Mouse (Mus musculus) liver, embryonic 15.5 days (tissue): ENCODE data around the gene E130308A19Rik. TPM values are rescaled to one million over a fixed set of nuclear protein-coding genes. Genes with fewer than 3 reads are reported as not detected.

Source experiments
- ATAC-seq: fragments of 200-750 bp; cut with Nextera tagmentation; 2 replicates; pipeline ENCODE4 v1.8.0; 2017; ENCODE audit warnings: moderate number of reproducible peaks, mild to moderate bottlenecking, moderate library complexity; ENCODE audit not compliant: insufficient read depth
- H3K27ac ChIP-seq: fragments of 300-500 bp; sonication (generic); replicated peaks from 2 replicates; pipeline ENCODE4 v1.5.1; 2015; ENCODE audit warnings: mild to moderate bottlenecking, inconsistent platforms
- H3K27me3 ChIP-seq: fragments of 300-500 bp; sonication (generic); 2 replicates; pipeline ENCODE4 v1.6.1; 2015; ENCODE audit warnings: mild to moderate bottlenecking, inconsistent platforms
- H3K36me3 ChIP-seq: fragments of 300-500 bp; sonication (generic); replicated peaks from 2 replicates; pipeline ENCODE4 v1.6.1; 2015; ENCODE audit warnings: moderate library complexity, mild to moderate bottlenecking, inconsistent platforms
- H3K4me1 ChIP-seq: fragments of 300-500 bp; sonication (generic); replicated peaks from 2 replicates; pipeline ENCODE4 v1.6.1; 2015; ENCODE audit warnings: inconsistent platforms
- H3K4me2 ChIP-seq: fragments of 300-500 bp; sonication (generic); 2 replicates; pipeline ENCODE4 v1.6.1; 2015; ENCODE audit warnings: moderate library complexity, mild to moderate bottlenecking, inconsistent platforms
- H3K4me3 ChIP-seq: fragments of 300-500 bp; sonication (generic); replicated peaks from 2 replicates; pipeline ENCODE4 v1.5.1; 2015; ENCODE audit warnings: mild to moderate bottlenecking, inconsistent platforms
- H3K9ac ChIP-seq: fragments of 300-500 bp; sonication (generic); 2 replicates; pipeline ENCODE4 v1.6.1; 2015; ENCODE audit warnings: moderate library complexity, mild to moderate bottlenecking, inconsistent platforms
- H3K9me3 ChIP-seq: fragments of 300-500 bp; sonication (generic); replicated peaks from 2 replicates; pipeline ENCODE4 v1.6.1; 2016; ENCODE audit warnings: inconsistent platforms
- WGBS: fragments of 180-500 bp; shearing (Covaris S2); methylation state at CpG from one replicate; pipeline ENCODE4 v1.1.7; 2015; ENCODE audit warnings: mixed read lengths; ENCODE audit not compliant: insufficient replicate concordance; 5-methylcytosine and 5-hydroxymethylcytosine counted together
- polyA plus RNA-seq: library from polyadenylated mRNA; unstranded; fragments of >200 nt; fragmentation: Nextera tagmentation; extraction: Ambion mirVana; gene quantifications from 2 replicates; pipeline ENCODE4 v1.2.1, GENCODE M21; 2015

The E130308A19Rik gene
- polyA plus RNA-seq, 1 experiment from 2014 or later = 9.9 TPM

DNA sequence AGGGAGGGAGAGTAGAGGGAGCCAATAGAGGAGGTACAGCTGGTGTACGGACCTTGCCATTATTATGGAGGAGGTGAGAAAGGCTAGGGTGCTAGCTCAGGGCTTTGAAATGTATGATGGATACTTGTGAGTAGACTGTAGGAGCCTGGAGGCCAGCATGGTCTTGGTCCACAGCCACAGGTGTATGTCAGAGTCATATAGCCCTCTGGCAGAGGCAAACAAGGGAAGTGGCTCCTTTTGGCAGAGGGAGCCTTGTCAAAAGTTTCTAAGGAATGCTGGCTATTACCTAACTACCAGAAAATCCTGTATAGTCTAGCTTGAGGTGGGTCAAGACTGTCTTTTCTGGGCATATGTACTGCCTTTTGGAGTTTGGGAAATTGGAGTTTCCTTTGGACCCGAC is 14.7 kb downstream of the E130308A19Rik start:
- H3K4me2 ChIP-seq = no peak overlapping the region
- no peak for ATAC-seq
- 82% methylated on average over 2 of the region's 2 CpGs for WGBS

DNA sequence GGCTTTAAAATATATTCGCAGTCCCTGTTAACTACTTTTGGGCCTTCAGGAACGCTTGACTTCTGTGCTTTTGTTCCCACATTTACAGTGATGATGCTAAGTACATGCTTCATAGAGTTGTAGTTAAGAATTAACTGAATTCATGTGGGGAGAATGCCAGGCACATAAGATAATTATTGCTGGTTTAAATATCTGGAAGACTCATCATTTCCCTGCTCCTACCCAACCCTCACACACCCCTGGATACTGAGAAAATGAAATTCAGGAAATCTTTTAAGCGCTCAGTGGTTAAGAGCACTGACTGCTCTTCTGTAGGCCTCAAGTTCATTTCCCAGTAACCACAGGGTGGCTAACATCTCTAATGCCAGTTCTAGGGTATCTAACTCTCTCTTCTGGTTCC is 16.0 kb downstream of the E130308A19Rik start:
- no peak for ATAC-seq
- Histone ChIP-seq H3K36me3 (no peaks in the 10 kb centered on the region), H3K4me2 (no peak overlapping the region), H3K9ac (no peak overlapping the region), H3K9me3 (no peaks in the 10 kb centered on the region), H3K4me3 (no peak overlapping the region), H3K4me1 (peaks cover 80% of the 10 kb centered on the region), H3K27ac (0 out of 2 replicates have a peak overlapping the region, but pooled peaks have one; percentile 7), H3K27me3 (no peaks in the 10 kb centered on the region)
- WGBS = 76% methylated on average over 3 of the region's 3 CpGs

More for the DNA sequence above, 14.7 kb downstream of the E130308A19Rik start:
- Histone ChIP-seq H3K9me3 (no peaks in the 10 kb centered on the region), H3K4me3 (no peak overlapping the region), H3K4me1 (peaks cover 73% of the 10 kb centered on the region), H3K9ac (no peak overlapping the region), H3K36me3 (no peaks in the 10 kb centered on the region), H3K27ac (0 out of 2 replicates have a peak overlapping the region, but pooled peaks have one; percentile 24), H3K27me3 (no peaks in the 10 kb centered on the region)

DNA sequence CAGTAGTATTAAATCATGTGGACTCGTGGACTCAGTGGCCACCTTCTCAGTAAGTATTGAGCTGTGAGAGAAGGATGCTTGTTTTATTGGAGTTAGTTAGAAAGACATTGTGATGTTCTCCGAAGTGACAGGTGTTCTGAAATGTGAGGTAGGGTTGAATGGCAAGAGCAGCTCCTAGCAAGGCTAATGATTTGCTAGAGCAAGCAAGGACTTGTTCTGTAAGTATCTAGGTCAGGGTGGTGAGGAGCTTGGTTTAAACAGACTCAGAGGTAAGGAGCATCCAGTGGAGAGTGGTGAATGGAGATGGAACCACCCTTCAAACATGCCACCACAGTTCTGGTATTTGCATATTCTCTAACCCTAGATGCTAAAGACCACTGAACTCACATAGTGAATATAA is 16.6 kb downstream of the E130308A19Rik start:
- no peak overlapping the region for H3K4me2 ChIP-seq
- H3K36me3 ChIP-seq = no peaks in the 10 kb centered on the region
- H3K4me3 ChIP-seq = no peak overlapping the region
- no peak overlapping the region for H3K9ac ChIP-seq
- H3K27me3 ChIP-seq = no peaks in the 10 kb centered on the region
- no peaks in the 10 kb centered on the region for H3K9me3 ChIP-seq
- no peak overlapping the region for H3K27ac ChIP-seq
- H3K4me1 ChIP-seq = peaks cover 79% of the 10 kb centered on the region
- WGBS = 75% methylated on average over 2 of the region's 2 CpGs
- ATAC-seq = no peak

DNA sequence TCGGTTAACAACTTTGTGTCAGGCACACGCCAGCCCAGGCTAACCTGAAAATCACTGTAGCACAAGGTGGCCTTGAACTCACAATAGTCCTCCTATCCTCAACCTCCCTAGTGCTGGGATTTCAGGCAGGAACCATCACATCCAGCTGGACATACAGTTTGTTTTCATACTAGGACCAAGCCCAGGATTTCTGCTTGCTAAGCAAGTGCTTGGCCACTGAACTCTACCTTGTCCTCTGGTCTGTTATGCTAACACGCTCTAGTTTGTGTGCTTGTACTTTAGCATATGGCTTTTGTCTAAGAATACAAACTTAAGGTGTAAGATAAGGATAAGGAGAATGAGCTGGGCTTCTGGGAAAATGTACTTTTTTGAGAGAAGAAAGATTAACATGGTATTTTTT is 18.4 kb downstream of the E130308A19Rik start:
- no peak overlapping the region for H3K9ac ChIP-seq
- no peaks in the 10 kb centered on the region for H3K27me3 ChIP-seq
- 51% methylated on average over 3 of the region's 3 CpGs for WGBS
- no peak for ATAC-seq
- H3K9me3 ChIP-seq = no peaks in the 10 kb centered on the region
- H3K4me2 ChIP-seq = no peak overlapping the region; the same call in 1 of the 2 replicates
- peaks cover 81% of the 10 kb centered on the region for H3K4me1 ChIP-seq
- peak overlapping the region; percentile 51 for H3K27ac ChIP-seq
- no peak overlapping the region for H3K4me3 ChIP-seq
- no peaks in the 10 kb centered on the region for H3K36me3 ChIP-seq

DNA sequence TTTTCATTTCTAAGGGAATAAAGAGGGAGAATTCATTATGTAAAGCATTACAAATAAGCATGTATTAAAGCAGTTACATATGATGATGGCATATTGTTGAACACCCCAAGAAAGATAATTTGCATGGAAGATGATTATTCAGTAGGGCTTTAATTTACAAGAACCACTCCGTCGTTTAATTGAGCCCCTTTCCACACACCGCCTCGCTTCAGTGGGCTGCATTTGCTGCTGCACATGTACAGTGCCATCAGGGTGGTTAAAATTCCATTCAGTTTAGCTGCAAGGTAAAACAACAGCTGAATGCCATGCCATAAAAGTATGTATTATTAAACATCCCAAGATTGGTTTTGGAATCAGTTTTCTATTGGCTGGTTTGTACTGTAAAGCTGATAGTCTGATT is 19.0 kb downstream of the E130308A19Rik start:
- Histone ChIP-seq H3K9me3 (no peaks in the 10 kb centered on the region), H3K27ac (peak overlapping the region; percentile 53), H3K4me2 (peak overlapping the region; percentile 13; the same call in 1 of the 2 replicates), H3K36me3 (no peaks in the 10 kb centered on the region), H3K9ac (no peak overlapping the region), H3K27me3 (no peaks in the 10 kb centered on the region), H3K4me1 (peaks cover 82% of the 10 kb centered on the region), H3K4me3 (no peak overlapping the region)
- no peak for ATAC-seq
- 84% methylated on average over 4 of the region's 4 CpGs for WGBS

DNA sequence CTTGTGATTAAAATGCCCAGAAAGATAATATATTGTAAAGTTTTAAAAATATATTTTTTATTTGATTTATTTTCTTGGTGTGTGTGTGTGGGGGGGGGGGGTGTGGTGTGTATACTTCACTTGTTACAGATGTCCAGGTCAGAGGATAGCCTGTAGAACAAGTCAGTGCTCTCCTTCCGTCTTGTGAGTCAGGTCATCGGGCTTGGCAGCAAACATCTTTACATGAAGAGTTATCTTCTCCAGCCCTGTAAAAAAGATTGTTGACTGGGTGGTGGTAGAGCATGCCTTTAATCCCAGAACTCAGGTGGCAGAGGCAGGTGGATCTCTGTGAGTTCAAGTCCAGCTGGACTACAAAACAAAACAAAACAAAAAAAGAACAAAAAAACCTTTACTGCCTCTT is 19.6 kb downstream of the E130308A19Rik start:
- H3K27me3 ChIP-seq = no peaks in the 10 kb centered on the region
- peaks cover 80% of the 10 kb centered on the region for H3K4me1 ChIP-seq
- peak overlapping the region; percentile 86 for H3K27ac ChIP-seq
- ATAC-seq = peak; percentile 46
- WGBS = 29% methylated on average over 2 of the region's 2 CpGs
- peak overlapping the region; percentile 35; the same call in 1 of the 2 replicates for H3K9ac ChIP-seq
- H3K4me2 ChIP-seq = peak overlapping the region; percentile 58
- H3K36me3 ChIP-seq = no peaks in the 10 kb centered on the region
- no peaks in the 10 kb centered on the region for H3K9me3 ChIP-seq
- peak overlapping the region; percentile 32 for H3K4me3 ChIP-seq

DNA sequence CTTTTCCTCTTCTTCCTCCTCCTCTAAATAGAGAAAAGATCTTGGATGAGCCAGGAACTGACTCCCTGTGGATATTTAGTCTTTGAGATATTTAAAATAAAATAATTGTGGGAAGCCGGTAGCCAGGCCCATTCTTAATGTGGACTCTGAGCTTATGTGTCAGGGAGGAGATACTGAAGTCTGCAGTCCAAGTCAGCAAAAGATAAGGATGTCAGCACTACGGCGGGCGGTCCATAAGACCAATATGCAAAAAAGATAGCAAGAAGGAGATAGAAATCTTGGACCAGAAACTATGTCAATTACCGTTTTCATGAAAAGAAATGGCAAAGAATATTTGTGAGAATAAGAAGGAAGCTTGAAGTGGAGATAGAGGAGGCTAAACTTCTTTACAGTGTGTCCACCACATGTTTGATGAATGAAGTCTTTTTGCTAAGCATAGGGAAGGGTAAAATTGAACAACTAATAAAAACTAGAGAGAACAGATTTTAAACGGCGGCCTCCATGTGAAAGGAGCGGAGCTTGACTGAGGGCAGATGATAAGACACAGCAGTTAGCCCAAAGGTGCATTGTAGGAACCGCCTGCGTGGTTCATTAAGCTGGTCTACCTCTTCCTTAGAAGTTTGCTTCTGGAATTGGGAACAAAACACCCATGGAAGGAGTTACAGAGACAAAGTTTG is 20.1 kb downstream of the E130308A19Rik start:
- H3K4me3 ChIP-seq = peak overlapping the region; percentile 32
- H3K27ac ChIP-seq = peak overlapping the region; percentile 86
- whole genome bisulfite sequencing = 18% methylated on average over 10 of the region's 10 CpGs
- no peaks in the 10 kb centered on the region for H3K27me3 ChIP-seq
- H3K36me3 ChIP-seq = no peaks in the 10 kb centered on the region
- peak overlapping the region; percentile 35; the same call in 1 of the 2 replicates for H3K9ac ChIP-seq
- ATAC-seq = peak; percentile 90
- H3K4me2 ChIP-seq = peak overlapping the region; percentile 58
- no peaks in the 10 kb centered on the region for H3K9me3 ChIP-seq
- H3K4me1 ChIP-seq = peaks cover 76% of the 10 kb centered on the region

DNA sequence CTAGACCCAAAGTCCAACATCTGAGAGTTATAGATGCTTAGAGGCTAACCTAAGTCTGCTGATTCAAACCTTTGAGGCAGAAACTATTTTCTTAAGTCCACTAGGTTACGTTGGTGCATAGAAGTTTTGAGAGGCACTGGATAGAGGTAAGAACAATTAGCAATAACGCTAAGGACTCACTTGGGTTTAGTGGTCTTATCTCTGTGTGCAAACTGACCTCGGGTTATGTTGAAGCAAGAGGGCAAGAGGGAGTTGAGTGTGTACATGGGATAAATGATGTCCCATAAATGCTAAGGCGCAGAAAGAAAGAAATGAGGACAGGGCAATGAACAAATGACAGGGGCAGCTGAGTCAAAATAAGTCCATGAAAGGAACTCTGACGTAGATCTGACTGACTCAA is 23.1 kb downstream of the E130308A19Rik start:
- no peak for ATAC-seq
- Histone ChIP-seq H3K4me3 (no peak overlapping the region), H3K27me3 (no peaks in the 10 kb centered on the region), H3K4me1 (peaks cover 60% of the 10 kb centered on the region), H3K27ac (no peak overlapping the region), H3K36me3 (no peaks in the 10 kb centered on the region), H3K9me3 (no peaks in the 10 kb centered on the region), H3K4me2 (no peak overlapping the region), H3K9ac (no peak overlapping the region)
- WGBS = 39% methylated on average over 5 of the region's 5 CpGs

DNA sequence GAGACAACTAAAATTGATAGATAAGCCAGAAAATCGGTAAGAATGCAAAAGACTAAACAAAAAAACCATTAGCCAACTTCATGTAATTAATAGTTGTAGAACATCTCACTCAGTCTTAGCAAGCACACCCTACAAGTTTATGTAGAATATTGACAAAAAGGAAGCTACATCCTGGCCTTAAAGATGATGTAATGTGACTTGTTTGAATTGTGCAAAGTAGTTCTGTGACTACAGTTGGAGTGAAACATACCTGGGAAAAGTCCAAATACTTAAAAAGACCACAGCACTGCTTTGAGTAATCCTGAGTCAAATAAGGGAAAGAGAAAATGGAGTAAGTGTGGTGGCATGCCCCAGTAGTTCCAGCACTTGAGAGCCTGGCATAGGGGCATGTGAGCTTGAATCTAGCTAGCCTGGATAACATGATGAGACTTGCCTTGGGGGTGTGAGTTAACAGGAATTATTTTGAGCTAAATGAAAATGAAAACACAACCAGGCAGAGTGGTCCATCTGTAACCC is 26.2 kb downstream of the E130308A19Rik start:
- Histone ChIP-seq H3K27me3 (no peaks in the 10 kb centered on the region), H3K4me1 (peaks cover 38% of the 10 kb centered on the region), H3K27ac (no peak overlapping the region; the same call in 1 of the 2 replicates), H3K4me3 (no peak overlapping the region), H3K4me2 (no peak overlapping the region), H3K9me3 (no peaks in the 10 kb centered on the region), H3K36me3 (no peaks in the 10 kb centered on the region), H3K9ac (no peak overlapping the region)
- WGBS = 67% methylated on average over 1 of the region's 1 CpGs
- ATAC-seq = no peak

DNA sequence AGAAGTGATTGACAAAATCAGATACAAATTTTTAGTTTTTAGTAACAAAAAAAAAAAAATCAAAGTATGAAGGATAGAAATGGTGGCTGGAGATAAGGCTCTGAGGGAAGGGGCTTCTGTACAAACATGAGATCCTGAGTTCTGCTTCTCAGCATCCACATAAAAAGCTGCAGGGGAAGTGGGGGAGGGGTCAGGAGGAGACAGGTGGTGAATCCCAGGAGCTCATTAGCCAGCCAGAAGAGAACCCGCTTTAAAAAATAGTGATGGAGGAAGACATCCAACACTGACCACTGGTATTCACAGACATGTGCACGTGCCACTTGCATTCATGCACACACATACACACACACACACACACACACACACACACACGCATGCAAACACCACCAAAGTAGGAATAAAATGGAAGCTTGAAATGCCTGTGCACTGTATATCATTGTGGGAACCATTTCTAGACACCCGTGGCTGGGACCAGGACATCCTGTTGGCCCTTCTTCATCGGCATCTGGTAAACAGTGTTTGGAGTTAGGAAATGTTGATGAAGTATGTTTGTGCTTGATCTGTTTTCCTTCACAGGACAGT is 30.1 kb downstream of the E130308A19Rik start:
- no peak overlapping the region for H3K27ac ChIP-seq
- H3K4me1 ChIP-seq = peaks cover 10% of the 10 kb centered on the region
- no peak overlapping the region for H3K4me2 ChIP-seq
- no peak overlapping the region for H3K9ac ChIP-seq
- no peak for ATAC-seq
- H3K9me3 ChIP-seq = no peaks in the 10 kb centered on the region
- WGBS = 64% methylated on average over 5 of the region's 5 CpGs
- H3K27me3 ChIP-seq = no peaks in the 10 kb centered on the region
- no peaks in the 10 kb centered on the region for H3K36me3 ChIP-seq
- no peak overlapping the region for H3K4me3 ChIP-seq

DNA sequence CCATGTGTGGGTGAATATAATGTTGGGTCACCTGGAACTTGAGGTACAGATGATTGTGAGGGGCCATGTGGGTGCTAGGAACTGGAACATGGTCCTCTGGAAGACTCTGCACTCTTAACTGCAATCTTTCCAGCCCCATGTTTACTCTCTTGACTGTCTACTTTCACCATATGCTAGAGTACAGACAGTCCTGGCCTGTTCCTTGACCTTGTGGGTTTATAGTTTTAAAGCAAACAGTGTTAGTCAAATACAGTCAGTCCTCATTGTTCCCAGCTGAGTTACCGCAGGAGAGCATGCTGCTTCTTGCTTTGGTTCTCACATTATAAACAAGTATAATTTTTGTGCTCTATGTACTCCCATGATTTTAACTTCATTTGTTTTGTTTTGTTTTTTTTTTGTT is 36.2 kb downstream of the E130308A19Rik start:
- Histone ChIP-seq H3K27me3 (no peaks in the 10 kb centered on the region), H3K27ac (no peak overlapping the region), H3K4me2 (no peak overlapping the region), H3K9me3 (no peaks in the 10 kb centered on the region), H3K36me3 (no peaks in the 10 kb centered on the region), H3K4me3 (no peak overlapping the region), H3K4me1 (peaks cover 18% of the 10 kb centered on the region), H3K9ac (no peak overlapping the region)
- WGBS = 76% methylated on average over 1 of the region's 1 CpGs
- no peak for ATAC-seq
